Mouse (Mus musculus): Measurements from ENCODE around the gene Col28a1.

- TF ChIP-seq CTCF (IDR thresholded peaks at IDR 0.05; ENCODE audit: borderline replicate concordance, insufficient read depth, low read length) (no peak), POLR2A (IDR thresholded peaks at IDR 0.05; ENCODE audit: low read depth, low read length) (no peak)
Observed at GRCm38 (mm10) chr6:8160001-8160400, 32.4 kb downstream of the Col28a1 start.

All from embryonic fibroblast, embryonic 13.5 days (primary cell).